8 mouse cellular contexts compared by ENCODE assay signal in genomic region chr3:115615994-115616598, GRCm38 (mm10).
DNase-seq lines count a peak whose midpoint lies in the region; ATAC-seq and TF ChIP-seq lines count a peak whose summit lies in the region.

No protein-coding gene starts in this region.

- no peak for ATAC-seq in limb, embryonic 11.5 days (ENCODE audit: insufficient number of reproducible peaks, low FRiP score, low TSS enrichment, low read depth)
- peak; percentile 44; the same call in 1 of the 2 replicates for ATAC-seq in midbrain, postnatal 0 days (ENCODE audit: low FRiP score)

- TF ChIP-seq CTCF in midbrain, postnatal 0 days (IDR thresholded peaks at IDR 0.05), result peak; percentile 61

- no peak overlapping the region for H3K9ac ChIP-seq in limb, embryonic 11.5 days (ENCODE audit: low read length)
- no peak overlapping the region for H3K9ac ChIP-seq in midbrain, postnatal 0 days (replicated peaks; ENCODE audit: low read length, poor library complexity, severe bottlenecking)

- no peak overlapping the region for H3K4me2 ChIP-seq in limb, embryonic 11.5 days (ENCODE audit: low read depth, severe bottlenecking)
- H3K4me2 ChIP-seq in midbrain, postnatal 0 days (ENCODE audit: low read depth, low read length, poor library complexity, severe bottlenecking), result no peak overlapping the region

- H3K36me3 ChIP-seq in limb, embryonic 11.5 days (ENCODE audit: control insufficient read depth, insufficient read depth, low read length), result no peaks in the 10 kb centered on the region
- H3K36me3 ChIP-seq in midbrain, postnatal 0 days (ENCODE audit: insufficient read depth, low read length), result no peaks in the 10 kb centered on the region

- WGBS in limb, embryonic 11.5 days, result 26% methylated on average over 7 of the region's 7 CpGs
- 38% methylated on average over 7 of the region's 7 CpGs for WGBS in midbrain, postnatal 0 days

- no peaks in the 10 kb centered on the region for H3K4me1 ChIP-seq in limb, embryonic 11.5 days (ENCODE audit: control insufficient read depth, insufficient read depth, low read length)
- H3K4me1 ChIP-seq in midbrain, postnatal 0 days (ENCODE audit: insufficient read depth, low read length), result no peaks in the 10 kb centered on the region

- H3K27ac ChIP-seq in limb, embryonic 11.5 days (replicated peaks; ENCODE audit: low read depth, low read length), result no peak overlapping the region
- no peak overlapping the region for H3K27ac ChIP-seq in midbrain, postnatal 0 days (ENCODE audit: low read depth, low read length)

- H3K4me3 ChIP-seq in limb, embryonic 11.5 days (ENCODE audit: low read depth, low read length), result no peak overlapping the region
- H3K4me3 ChIP-seq in midbrain, postnatal 0 days (ENCODE audit: low read depth, low read length), result no peak overlapping the region

- peak; percentile 7 to 65 for DNase-seq in adrenal gland, adult (ENCODE audit: inconsistent age in 2 of 2, low spot score in 1 of 2)
- DNase-seq in adrenal gland, postnatal 4 days (ENCODE audit: low spot score in 2 of 2), result no peak
- DNase-seq in ES-CJ7 (ENCODE audit: low read depth, low spot score), result peak; percentile 67
- peak; percentile 41 for DNase-seq in cerebellum, adult 9-11 months
- peak; percentile 28 to 62 for DNase-seq in frontal cortex, postnatal 36 days (ENCODE audit: low spot score in 2 of 2)
- DNase-seq in limb, embryonic 11.5 days (ENCODE audit: low spot score), result peak; percentile 60
- peak; percentile 22 for DNase-seq in midbrain, postnatal 0 days (ENCODE audit: low spot score)
- peak; percentile 61 for DNase-seq in thymus, postnatal 4 days

- H3K27me3 ChIP-seq in limb, embryonic 11.5 days (ENCODE audit: control insufficient read depth, insufficient read depth, low read length), result no peaks in the 10 kb centered on the region
- H3K27me3 ChIP-seq in midbrain, postnatal 0 days (ENCODE audit: insufficient read depth, low read length), result no peaks in the 10 kb centered on the region

- H3K9me3 ChIP-seq in limb, embryonic 11.5 days (ENCODE audit: control insufficient read depth, low read length), result no peaks in the 10 kb centered on the region
- no peaks in the 10 kb centered on the region for H3K9me3 ChIP-seq in midbrain, postnatal 0 days (ENCODE audit: low read length)

Comparison
In these comparisons a context has a peak if more than half of its experiments do, and no peak if none do; other contexts are left out.
1. DNase-seq: peak in adrenal gland, adult (2 of 2), ES-CJ7 (single experiment), cerebellum, adult 9-11 months (single experiment), frontal cortex, postnatal 36 days (2 of 2), limb, embryonic 11.5 days (single experiment), midbrain, postnatal 0 days (single experiment) and thymus, postnatal 4 days (single experiment); none in adrenal gland, postnatal 4 days (0 of 2).